In genomic region chr5:76305616-76306015, GRCm38 (mm10) we compare ENCODE assay signal across 8 mouse cellular contexts. TPM values are rescaled to one million over a fixed set of nuclear protein-coding genes. Genes with fewer than 3 reads are reported as not detected.
A peak's percentile ranks its signal among the peaks of the same experiment; 100 is the strongest.
DNase-seq lines count a peak whose midpoint lies in the region; ATAC-seq lines count a peak whose summit lies in the region.

No protein-coding gene starts in this region.

- peak overlapping the region; percentile 76 for H3K4me2 ChIP-seq in heart, embryonic 12.5 days
- H3K4me2 ChIP-seq in forebrain, embryonic 12.5 days, result peak overlapping the region; percentile 80
- H3K4me2 ChIP-seq in neural tube, embryonic 11.5 days (ENCODE audit: low read depth), result peak overlapping the region; percentile 83

- H3K9me3 ChIP-seq in heart, embryonic 12.5 days (replicated peaks), result no peaks in the 10 kb centered on the region
- H3K9me3 ChIP-seq in forebrain, embryonic 12.5 days, result no peaks in the 10 kb centered on the region
- no peaks in the 10 kb centered on the region for H3K9me3 ChIP-seq in neural tube, embryonic 11.5 days (ENCODE audit: control insufficient read depth, low read length)

- DNase-seq in heart, adult 8-10 months (ENCODE audit: low spot score), result no peak
- peak; percentile 31 for DNase-seq in R1 (ENCODE audit: low read depth, low spot score)
- peak; percentile 16 to 57 for DNase-seq in kidney, postnatal 25 days
- DNase-seq in neural tube, embryonic 11.5 days (ENCODE audit: low spot score), result peak; percentile 12
- DNase-seq in thymus, postnatal 14 days, result no peak
- DNase-seq in frontal cortex, postnatal 25 days (ENCODE audit: low spot score in 2 of 2), result no peak

- ATAC-seq in heart, embryonic 12.5 days (ENCODE audit: insufficient number of reproducible peaks, low FRiP score), result no peak
- ATAC-seq in forebrain, embryonic 12.5 days (ENCODE audit: low FRiP score), result no peak
- ATAC-seq in neural tube, embryonic 11.5 days (ENCODE audit: insufficient read depth, low FRiP score, low TSS enrichment), result no peak

- 5% methylated on average over 8 of the region's 8 CpGs for WGBS in heart, embryonic 12.5 days
- 4% methylated on average over 8 of the region's 8 CpGs for WGBS in forebrain, embryonic 12.5 days
- WGBS in neural tube, embryonic 11.5 days, result 4% methylated on average over 8 of the region's 8 CpGs

- peak overlapping the region; percentile 99 for H3K4me3 ChIP-seq in heart, embryonic 12.5 days
- H3K4me3 ChIP-seq in forebrain, embryonic 12.5 days (replicated peaks), result peak overlapping the region; percentile 99
- peak overlapping the region; percentile 84 for H3K4me3 ChIP-seq in neural tube, embryonic 11.5 days (ENCODE audit: low read depth, low read length)

- no peak overlapping the region for H3K27ac ChIP-seq in heart, embryonic 12.5 days (ENCODE audit: poor library complexity, severe bottlenecking)
- H3K27ac ChIP-seq in forebrain, embryonic 12.5 days, result no peak overlapping the region
- H3K27ac ChIP-seq in neural tube, embryonic 11.5 days (ENCODE audit: low read depth, low read length), result no peak overlapping the region

- peaks cover 7% of the 10 kb centered on the region; the same call in 1 of the 2 replicates for H3K4me1 ChIP-seq in heart, embryonic 12.5 days (replicated peaks)
- peaks cover 16% of the 10 kb centered on the region for H3K4me1 ChIP-seq in forebrain, embryonic 12.5 days
- peaks cover 8% of the 10 kb centered on the region; the same call in 1 of the 2 replicates for H3K4me1 ChIP-seq in neural tube, embryonic 11.5 days (ENCODE audit: control insufficient read depth, insufficient read depth, low read length)

- no peaks in the 10 kb centered on the region for H3K36me3 ChIP-seq in heart, embryonic 12.5 days
- no peaks in the 10 kb centered on the region for H3K36me3 ChIP-seq in forebrain, embryonic 12.5 days (replicated peaks)
- no peaks in the 10 kb centered on the region for H3K36me3 ChIP-seq in neural tube, embryonic 11.5 days (ENCODE audit: control insufficient read depth, insufficient read depth, low read length)

- H3K27me3 ChIP-seq in heart, embryonic 12.5 days (replicated peaks), result no peaks in the 10 kb centered on the region
- H3K27me3 ChIP-seq in forebrain, embryonic 12.5 days, result no peaks in the 10 kb centered on the region
- H3K27me3 ChIP-seq in neural tube, embryonic 11.5 days (ENCODE audit: control insufficient read depth, insufficient read depth, low read length), result no peaks in the 10 kb centered on the region

- peak overlapping the region; percentile 62; the same call in 1 of the 2 replicates for H3K9ac ChIP-seq in heart, embryonic 12.5 days
- H3K9ac ChIP-seq in forebrain, embryonic 12.5 days, result peak overlapping the region; percentile 40
- no peak overlapping the region for H3K9ac ChIP-seq in neural tube, embryonic 11.5 days (ENCODE audit: low read length)

RNA-seq across cellular contexts. Expression of gene Clock, which starts 1.0 kb away (rescaled TPM):
- polyA plus RNA-seq in heart, embryonic 12.5 days (2016; fragmentation: Nextera tagmentation; extraction: Ambion mirVana), result 13.4 and 14.1 TPM in 2 replicates
- total RNA-seq in heart, adult 8-10 months (2022), result 10 to 100 TPM; 22.9 to 28.9 (median 23.7) TPM
- 14.5 and 17.3 TPM in 2 replicates for polyA plus RNA-seq in forebrain, embryonic 12.5 days (2016; fragmentation: Nextera tagmentation; extraction: Ambion mirVana)
- 12.3 and 12.7 TPM in 2 replicates for polyA plus RNA-seq in neural tube, embryonic 11.5 days (2014; fragmentation: Nextera tagmentation; extraction: Ambion mirVana)

RNA-seq across cellular contexts. Expression of gene Pdcl2, which starts 25.3 kb away (rescaled TPM):
- polyA plus RNA-seq in heart, embryonic 12.5 days (2016; fragmentation: Nextera tagmentation; extraction: Ambion mirVana), result not detected in 2 replicates
- total RNA-seq in heart, adult 8-10 months (2022), result not detected
- not detected in 2 replicates for polyA plus RNA-seq in forebrain, embryonic 12.5 days (2016; fragmentation: Nextera tagmentation; extraction: Ambion mirVana)
- polyA plus RNA-seq in neural tube, embryonic 11.5 days (2014; fragmentation: Nextera tagmentation; extraction: Ambion mirVana), result not detected in 2 replicates

RNA-seq across cellular contexts. Expression of gene Nmu, which starts 58.0 kb away (rescaled TPM):
- polyA plus RNA-seq in heart, embryonic 12.5 days (2016; fragmentation: Nextera tagmentation; extraction: Ambion mirVana), result not detected in 2 replicates
- total RNA-seq in heart, adult 8-10 months (2022), result not detected
- not detected in 2 replicates for polyA plus RNA-seq in forebrain, embryonic 12.5 days (2016; fragmentation: Nextera tagmentation; extraction: Ambion mirVana)
- polyA plus RNA-seq in neural tube, embryonic 11.5 days (2014; fragmentation: Nextera tagmentation; extraction: Ambion mirVana), result not detected in 2 replicates

Comparison
In these comparisons a context has a peak if more than half of its experiments do, and no peak if none do; other contexts are left out.
1. DNase-seq: peak in R1 (single experiment), kidney, postnatal 25 days (2 of 2) and neural tube, embryonic 11.5 days (single experiment); none in heart, adult 8-10 months (single experiment), thymus, postnatal 14 days (single experiment) and frontal cortex, postnatal 25 days (0 of 2).
2. Peak in every context shown above with its lines, with median percentiles within 50 percentile points of each other: H3K4me2 ChIP-seq and H3K4me3 ChIP-seq.